Mouse (Mus musculus): ENCODE results near the gene Sox9.

Gene Sox9

GRCm38 (mm10) chr11:112798831-112799382 lies 16.9 kb downstream of the Sox9 start:
- DNase-seq (ENCODE audit: low spot score), result no peak

GRCm38 (mm10) chr11:112801189-112801818 lies 19.3 kb downstream of the Sox9 start:
- DNase-seq (ENCODE audit: low spot score), result no peak

GRCm38 (mm10) chr11:112807838-112808506 lies 25.9 kb downstream of the Sox9 start:
- DNase-seq (ENCODE audit: low spot score), result no peak

GRCm38 (mm10) chr11:112810447-112811151 lies 28.6 kb downstream of the Sox9 start:
- DNase-seq (ENCODE audit: low spot score), result no peak

- no peak for DNase-seq (ENCODE audit: low spot score)
Measured at GRCm38 (mm10) chr11:112811152-112811871, 29.3 kb downstream of the Sox9 start.

- no peak for DNase-seq (ENCODE audit: low spot score)
Measured at GRCm38 (mm10) chr11:112817829-112818650, 36.0 kb downstream of the Sox9 start.

- no peak for DNase-seq (ENCODE audit: low spot score)
Measured at GRCm38 (mm10) chr11:112818651-112819270, 36.7 kb downstream of the Sox9 start.

GRCm38 (mm10) chr11:112821536-112821935 lies 39.5 kb downstream of the Sox9 start:
- DNase-seq (ENCODE audit: low spot score), result no peak

- DNase-seq (ENCODE audit: low spot score), result no peak
Measured at GRCm38 (mm10) chr11:112824146-112824545, 42.1 kb downstream of the Sox9 start.

GRCm38 (mm10) chr11:112826193-112827043 lies 44.4 kb downstream of the Sox9 start:
- no peak for DNase-seq (ENCODE audit: low spot score)

- DNase-seq (ENCODE audit: low spot score), result no peak
Measured at GRCm38 (mm10) chr11:112827044-112827347, 45.0 kb downstream of the Sox9 start.

GRCm38 (mm10) chr11:112828553-112829287 lies 46.7 kb downstream of the Sox9 start:
- DNase-seq (ENCODE audit: low spot score), result no peak

- DNase-seq (ENCODE audit: low spot score), result no peak
Measured at GRCm38 (mm10) chr11:112834245-112835005, 52.4 kb downstream of the Sox9 start.

- DNase-seq (ENCODE audit: low spot score), result no peak
Measured at GRCm38 (mm10) chr11:112835468-112836092, 53.6 kb downstream of the Sox9 start.
